Mouse (Mus musculus) heart, adult 2 months (tissue): ENCODE data around the gene Fads3.

ENCODE experiments used
- CTCF ChIP-seq: fragments of 200-600 bp; IDR thresholded peaks from 2 replicates; pipeline ENCODE4 v1.8.1; 2022; ENCODE audit warnings: antibody characterized with exemption, mild to moderate bottlenecking, moderate library complexity
- POLR2A ChIP-seq: fragments of 200-500 bp; IDR thresholded peaks from 2 replicates; pipeline ENCODE4 v1.6.1; 2011; ENCODE audit warnings: mild to moderate bottlenecking, low read depth, low read length, control low read depth; ENCODE audit not compliant: insufficient read depth

- TF ChIP-seq CTCF (no peak), POLR2A (no peak)
These were observed 16.4 kb downstream of the Fads3 start for GRCm38 (mm10) chr19:10057486-10058351.
